Mouse (Mus musculus) telencephalon, adult 2 months (tissue): ENCODE results near the gene Olfr593.
"Not testable (repeated sequence)": the region's sequence is repeated elsewhere in the genome, so short reads cannot be mapped to it uniquely, and the experiment has no call there.

Experiments used
- DNase-seq: peaks from one replicate; pipeline ENCODE4 v3.0.0-alpha.2; 2011; ENCODE audit warnings: low read depth, low spot score

The Olfr593 gene

GRCm38 (mm10) chr7:103211562-103211961 lies at the start of gene Olfr593:
Olfr593 (plus strand) TSS chr7:103211862.
- DNase-seq, result no peak

- DNase-seq, result no peak
Measured at GRCm38 (mm10) chr7:103169697-103170096, 42.0 kb upstream of the Olfr593 start.

- no peak for DNase-seq
Measured at GRCm38 (mm10) chr7:103178240-103178639, 33.4 kb upstream of the Olfr593 start, which contains the start of gene Olfr591. Olfr591 (minus strand) TSS chr7:103178340.

- DNase-seq, result not testable (repeated sequence)
Measured at GRCm38 (mm10) chr7:103184503-103184902, 27.2 kb upstream of the Olfr593 start, which contains the start of gene Olfr592. Olfr592 (plus strand) TSS chr7:103184803.

GRCm38 (mm10) chr7:103212050-103212449 lies 388 bp downstream of the Olfr593 start:
- not testable (repeated sequence) for DNase-seq

- no peak for DNase-seq
Measured at GRCm38 (mm10) chr7:103216696-103217095, 5.0 kb downstream of the Olfr593 start, which contains the start of gene Olfr594. Olfr594 (plus strand) TSS chr7:103216996.

- DNase-seq, result not testable (repeated sequence)
Measured at GRCm38 (mm10) chr7:103252405-103252804, 40.7 kb downstream of the Olfr593 start, which contains the start of gene Usp17ld. Usp17ld (minus strand) TSS chr7:103252505.
